Mouse (Mus musculus) left cerebral cortex, adult 9 months (tissue): Measurements from ENCODE around the gene Noct.
"Not testable (repeated sequence)": the region's sequence is repeated elsewhere in the genome, so short reads cannot be mapped to it uniquely, and the experiment has no call there.

Experiments
- DNase-seq, 2 experiments: peaks; one replicate each; pipeline ENCODE4 v3.0.0; 2022; ENCODE audit warnings: low spot score in 2 of 2

Noct gene

GRCm38 (mm10) chr3:51224363-51225225 lies at the start of gene Noct:
TSS of gene Noct (plus strand) at chr3:51224447.
- DNase-seq = peak; percentile 67 to 87

GRCm38 (mm10) chr3:51178158-51178557 lies 46.1 kb upstream of the Noct start:
- DNase-seq = no peak

GRCm38 (mm10) chr3:51179460-51180146 lies 44.6 kb upstream of the Noct start:
- DNase-seq = no peak

- DNase-seq = no peak
Measured at GRCm38 (mm10) chr3:51180341-51180940, 43.8 kb upstream of the Noct start.

- DNase-seq = no peak
Measured at GRCm38 (mm10) chr3:51182455-51182854, 41.8 kb upstream of the Noct start.

GRCm38 (mm10) chr3:51183508-51183907 lies 40.7 kb upstream of the Noct start:
- not testable (repeated sequence) for DNase-seq

GRCm38 (mm10) chr3:51183967-51184366 lies 40.3 kb upstream of the Noct start:
- DNase-seq = not testable (repeated sequence)

- DNase-seq = no peak
Measured at GRCm38 (mm10) chr3:51184715-51185114, 39.5 kb upstream of the Noct start.

- DNase-seq = no peak
Measured at GRCm38 (mm10) chr3:51185406-51185805, 38.8 kb upstream of the Noct start.

GRCm38 (mm10) chr3:51194075-51194474 lies 30.2 kb upstream of the Noct start:
- no peak for DNase-seq

- DNase-seq = peak; percentile 87 to 89
Measured at GRCm38 (mm10) chr3:51195321-51195720, 28.9 kb upstream of the Noct start.

GRCm38 (mm10) chr3:51195736-51196135 lies 28.5 kb upstream of the Noct start:
- DNase-seq = no peak

GRCm38 (mm10) chr3:51196724-51197111 lies 27.5 kb upstream of the Noct start:
- no peak for DNase-seq

GRCm38 (mm10) chr3:51197112-51197731 lies 27.0 kb upstream of the Noct start:
- DNase-seq = no peak

- DNase-seq = peak in 1 of 2 experiments; percentile 37
Measured at GRCm38 (mm10) chr3:51198291-51198690, 26.0 kb upstream of the Noct start.

GRCm38 (mm10) chr3:51199130-51199529 lies 25.1 kb upstream of the Noct start:
- DNase-seq = no peak

GRCm38 (mm10) chr3:51200311-51200710 lies 23.9 kb upstream of the Noct start:
- no peak for DNase-seq

GRCm38 (mm10) chr3:51200894-51201293 lies 23.4 kb upstream of the Noct start:
- no peak for DNase-seq

GRCm38 (mm10) chr3:51201986-51202385 lies 22.3 kb upstream of the Noct start:
- no peak for DNase-seq

- DNase-seq = no peak
Measured at GRCm38 (mm10) chr3:51202491-51202987, 21.7 kb upstream of the Noct start.

- DNase-seq = no peak
Measured at GRCm38 (mm10) chr3:51203906-51204305, 20.3 kb upstream of the Noct start.

GRCm38 (mm10) chr3:51204441-51204840 lies 19.8 kb upstream of the Noct start:
- no peak for DNase-seq
